Mouse (Mus musculus) heart, adult 2 months (tissue): Measurements from ENCODE around the gene Pvalb.

ENCODE experiments used
- CTCF ChIP-seq: fragments of 200-600 bp; IDR thresholded peaks from 2 replicates; pipeline ENCODE4 v1.8.1; 2022; ENCODE audit warnings: antibody characterized with exemption, mild to moderate bottlenecking, moderate library complexity
- EP300 ChIP-seq: fragments of 200-500 bp; IDR thresholded peaks from 2 replicates; pipeline ENCODE4 v1.6.1; 2011; ENCODE audit warnings: low read depth, low read length, control low read depth; ENCODE audit not compliant: insufficient read depth
- POLR2A ChIP-seq: fragments of 200-500 bp; IDR thresholded peaks from 2 replicates; pipeline ENCODE4 v1.6.1; 2011; ENCODE audit warnings: mild to moderate bottlenecking, low read depth, low read length, control low read depth; ENCODE audit not compliant: insufficient read depth

DNA sequence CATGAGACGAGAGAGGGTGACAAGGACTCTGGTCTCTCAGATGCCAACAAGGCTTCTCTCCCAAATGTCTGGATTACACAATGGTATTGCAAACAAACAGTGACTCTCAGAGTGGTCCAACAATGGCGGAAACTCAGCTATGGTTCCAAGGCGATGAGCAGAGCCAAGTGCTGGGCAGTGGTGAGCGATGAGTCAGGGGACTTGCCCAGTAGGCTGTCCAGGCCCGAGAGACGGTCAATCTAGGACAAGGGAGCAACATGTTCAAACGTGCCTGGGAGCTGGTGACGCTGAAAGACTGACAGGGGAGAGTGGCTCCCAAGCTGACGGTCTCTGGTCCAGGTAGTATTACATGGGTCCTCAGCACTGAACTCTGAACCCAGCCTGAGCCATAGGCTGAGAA lies 9.1 kb upstream of the Pvalb start:
- no peak for TF ChIP-seq POLR2A
- TF ChIP-seq CTCF = no peak
- no peak for TF ChIP-seq EP300
